Mouse (Mus musculus) heart, embryonic 10.5 days (tissue): ENCODE results near the gene Prss12. TPM values are rescaled to one million over a fixed set of nuclear protein-coding genes. Genes with fewer than 3 reads are reported as not detected.

Experiments
- DNase-seq: peaks from one replicate; pipeline ENCODE4 v3.0.0-alpha.2; 2017; ENCODE audit warnings: low spot score
- H3K27ac ChIP-seq: fragments of 300-500 bp; sonication (generic); 2 replicates; pipeline ENCODE4 v1.5.1; 2016; ENCODE audit warnings: mild to moderate bottlenecking
- H3K27me3 ChIP-seq: fragments of 300-500 bp; sonication (generic); 2 replicates; pipeline ENCODE4 v1.6.1; 2016; ENCODE audit warnings: mild to moderate bottlenecking; ENCODE audit not compliant: poor library complexity, insufficient read depth, severe bottlenecking
- H3K36me3 ChIP-seq: fragments of 300-500 bp; sonication (generic); 2 replicates; pipeline ENCODE4 v1.6.1; 2016; ENCODE audit warnings: mild to moderate bottlenecking, moderate library complexity
- H3K4me1 ChIP-seq: fragments of 300-500 bp; sonication (generic); 2 replicates; pipeline ENCODE4 v1.6.1; 2016; ENCODE audit warnings: mild to moderate bottlenecking
- H3K4me3 ChIP-seq: fragments of 300-500 bp; sonication (generic); 2 replicates; pipeline ENCODE4 v1.5.1; 2016; ENCODE audit warnings: mild to moderate bottlenecking, moderate library complexity
- H3K9me3 ChIP-seq: fragments of 300-500 bp; sonication (generic); 2 replicates; pipeline ENCODE4 v1.6.1; 2016; ENCODE audit warnings: mild to moderate bottlenecking, moderate library complexity
- WGBS: fragments of 180-500 bp; shearing (Covaris S2); methylation state at CpG from one replicate; pipeline ENCODE4 v1.1.7; 2016; 5-methylcytosine and 5-hydroxymethylcytosine counted together
- polyA plus RNA-seq: library from polyadenylated mRNA; unstranded; fragments of >200 nt; fragmentation: Nextera tagmentation; extraction: Ambion mirVana; gene quantifications from 2 replicates; pipeline ENCODE4 v1.2.1, GENCODE M21; 2016

Prss12 gene
- 0.79 and 1.6 TPM in 2 replicates for polyA plus RNA-seq

- under 1% methylated on average over 81 of the region's 84 CpGs for WGBS
Observed at GRCm38 (mm10) chr3:123446708-123447537, at the start of gene Prss12. Prss12 (plus strand) TSS chr3:123446913.

DNA sequence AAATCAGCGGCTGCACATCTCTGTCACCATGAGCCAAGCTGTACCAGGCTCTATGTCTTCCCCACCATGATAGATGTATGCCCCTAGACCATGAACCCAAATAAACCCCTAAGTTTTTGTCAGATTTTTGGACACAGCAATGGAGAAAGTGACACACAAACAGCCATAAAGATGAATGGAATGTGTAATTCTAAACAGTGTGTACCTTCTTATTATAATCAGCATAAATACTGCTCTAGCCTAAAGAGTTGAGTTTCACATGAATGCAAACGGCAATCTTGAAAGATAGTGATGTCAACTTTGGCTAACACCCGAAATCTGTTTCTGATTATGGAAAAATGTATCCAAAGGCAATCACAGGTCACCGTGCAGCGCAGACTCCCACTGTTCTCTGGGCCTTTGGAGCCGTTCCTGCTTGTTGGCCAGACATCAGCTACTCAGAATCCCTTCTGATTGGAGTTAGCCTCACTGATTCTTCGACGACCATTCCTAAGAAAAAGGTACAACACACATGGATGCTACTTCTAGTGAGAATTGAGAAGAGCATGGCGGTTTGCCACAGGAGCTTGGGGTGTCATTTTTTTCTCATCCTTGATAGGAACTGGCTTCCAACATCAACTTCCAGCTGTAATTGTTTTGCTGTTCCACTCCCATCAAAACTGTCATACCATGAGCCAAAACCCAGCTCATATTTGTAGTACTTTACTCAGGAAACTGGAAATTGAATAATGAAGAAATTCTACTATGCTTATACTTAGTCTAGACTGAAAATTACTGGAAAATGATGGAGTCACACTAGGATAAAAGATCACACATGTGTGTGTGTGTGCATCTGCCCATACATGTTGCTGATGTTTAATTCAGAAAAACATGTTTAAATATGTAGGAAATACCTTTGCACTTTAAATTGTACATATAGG lies 48.9 kb upstream of the Prss12 start:
- H3K27me3 ChIP-seq: no peaks in the 10 kb centered on the region
- no peak overlapping the region for H3K4me3 ChIP-seq
- DNase-seq: no peak
- H3K36me3 ChIP-seq: no peaks in the 10 kb centered on the region
- H3K27ac ChIP-seq: no peak overlapping the region
- 72% methylated on average over 9 of the region's 9 CpGs for WGBS
- no peaks in the 10 kb centered on the region for H3K9me3 ChIP-seq
- H3K4me1 ChIP-seq: no peaks in the 10 kb centered on the region

More at GRCm38 (mm10) chr3:123446708-123447537, at the start of gene Prss12:
- Histone ChIP-seq H3K4me1 (peaks cover 17% of the 10 kb centered on the region), H3K27me3 (peaks cover 44% of the 10 kb centered on the region), H3K36me3 (no peaks in the 10 kb centered on the region), H3K9me3 (no peaks in the 10 kb centered on the region), H3K4me3 (peak within 1 kb of the TSS; percentile 86), H3K27ac (peak within 1 kb of the TSS; percentile 81)
- no peak for DNase-seq

DNA sequence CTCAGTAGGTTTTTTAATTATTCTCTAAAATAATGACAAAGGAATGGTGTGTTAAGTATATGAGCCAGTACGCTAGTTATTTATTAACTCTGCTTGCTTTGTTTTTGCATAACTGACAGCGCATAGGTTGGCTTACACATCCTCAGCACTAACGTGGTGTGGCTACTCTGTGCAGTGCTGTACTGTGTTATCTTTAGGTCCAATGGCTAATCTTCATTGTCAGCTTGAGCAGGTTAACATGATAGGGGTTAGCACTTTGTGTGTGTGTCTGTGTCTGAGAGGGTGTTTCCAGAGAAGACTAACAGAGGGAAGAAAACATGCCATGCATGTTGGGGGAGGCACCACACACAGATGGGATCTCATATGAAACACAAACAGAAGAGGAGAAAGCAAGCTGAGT lies 41.8 kb upstream of the Prss12 start:
- Histone ChIP-seq H3K27me3 (no peaks in the 10 kb centered on the region), H3K9me3 (no peaks in the 10 kb centered on the region), H3K4me3 (no peak overlapping the region), H3K4me1 (no peaks in the 10 kb centered on the region), H3K36me3 (no peaks in the 10 kb centered on the region), H3K27ac (no peak overlapping the region)
- WGBS: 71% methylated on average over 3 of the region's 3 CpGs
- DNase-seq: no peak

GRCm38 (mm10) chr3:123411821-123412578 lies 34.7 kb upstream of the Prss12 start:
- Histone ChIP-seq H3K27me3 (no peaks in the 10 kb centered on the region), H3K4me3 (no peak overlapping the region), H3K36me3 (no peaks in the 10 kb centered on the region), H3K4me1 (no peaks in the 10 kb centered on the region), H3K9me3 (no peaks in the 10 kb centered on the region), H3K27ac (no peak overlapping the region)
- no peak for DNase-seq
- 69% methylated on average over 6 of the region's 6 CpGs for WGBS

- no peaks in the 10 kb centered on the region for H3K27me3 ChIP-seq
- DNase-seq: no peak
- H3K4me3 ChIP-seq: no peak overlapping the region
- H3K4me1 ChIP-seq: no peaks in the 10 kb centered on the region
- H3K27ac ChIP-seq: no peak overlapping the region
- H3K9me3 ChIP-seq: no peaks in the 10 kb centered on the region
- no peaks in the 10 kb centered on the region for H3K36me3 ChIP-seq
- 73% methylated on average over 5 of the region's 5 CpGs for WGBS
Observed at GRCm38 (mm10) chr3:123413173-123413572, 33.5 kb upstream of the Prss12 start.

GRCm38 (mm10) chr3:123425647-123426046 lies 21.1 kb upstream of the Prss12 start:
- Histone ChIP-seq H3K27ac (no peak overlapping the region), H3K9me3 (no peaks in the 10 kb centered on the region; the same call in 1 of the 2 replicates), H3K27me3 (no peaks in the 10 kb centered on the region), H3K4me3 (no peak overlapping the region), H3K36me3 (no peaks in the 10 kb centered on the region), H3K4me1 (no peaks in the 10 kb centered on the region)
- no peak for DNase-seq
- 77% methylated on average over 2 of the region's 2 CpGs for WGBS

- Histone ChIP-seq H3K27me3 (no peaks in the 10 kb centered on the region), H3K27ac (no peak overlapping the region), H3K4me3 (no peak overlapping the region), H3K4me1 (no peaks in the 10 kb centered on the region), H3K9me3 (no peaks in the 10 kb centered on the region; the same call in 1 of the 2 replicates), H3K36me3 (no peaks in the 10 kb centered on the region)
- WGBS: 75% methylated on average over 4 of the region's 4 CpGs
- DNase-seq: no peak
Observed at GRCm38 (mm10) chr3:123428005-123428404, 18.7 kb upstream of the Prss12 start.

- no peak for DNase-seq
- H3K4me3 ChIP-seq: no peak overlapping the region
- no peaks in the 10 kb centered on the region for H3K9me3 ChIP-seq
- 77% methylated on average over 22 of the region's 22 CpGs for WGBS
- no peak overlapping the region for H3K27ac ChIP-seq
- H3K27me3 ChIP-seq: no peaks in the 10 kb centered on the region
- H3K4me1 ChIP-seq: no peaks in the 10 kb centered on the region
- no peaks in the 10 kb centered on the region for H3K36me3 ChIP-seq
Observed at GRCm38 (mm10) chr3:123429597-123430458, 16.9 kb upstream of the Prss12 start.

DNA sequence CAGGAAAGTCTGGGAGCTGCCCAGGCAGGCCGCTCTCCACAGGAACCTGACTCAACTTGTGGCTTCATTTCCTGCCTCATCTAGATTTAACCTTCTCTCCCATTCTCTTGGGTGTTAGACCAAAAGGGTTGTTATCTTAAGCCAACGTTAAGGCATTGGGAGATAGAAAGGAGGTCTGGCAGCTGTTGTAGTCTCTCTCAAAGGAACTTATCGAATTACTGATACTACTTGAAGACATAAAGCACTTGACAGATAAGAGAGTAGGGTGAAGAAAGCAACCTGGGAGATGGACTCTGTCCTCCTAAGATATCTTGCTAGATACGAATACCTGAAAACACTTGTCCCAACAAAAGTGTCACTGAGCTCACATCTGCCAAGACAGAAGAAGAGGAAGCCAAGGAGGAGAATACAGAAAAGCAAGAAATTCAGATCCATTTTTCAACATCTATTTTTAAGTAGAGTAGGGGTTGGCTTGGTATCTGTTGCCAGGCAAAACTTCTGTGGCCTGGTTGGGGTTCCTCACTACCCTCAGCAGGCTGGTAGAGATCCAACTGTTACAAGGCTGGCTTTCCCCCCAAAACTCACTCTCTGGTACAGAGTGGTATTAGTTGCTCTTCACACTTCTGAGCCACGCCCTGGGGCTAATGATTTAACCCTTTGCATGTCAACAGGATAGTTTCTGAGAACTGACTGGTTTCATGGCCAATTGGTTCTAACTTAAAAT lies 14.6 kb upstream of the Prss12 start:
- Histone ChIP-seq H3K4me3 (no peak overlapping the region), H3K27ac (no peak overlapping the region), H3K4me1 (no peaks in the 10 kb centered on the region), H3K36me3 (no peaks in the 10 kb centered on the region), H3K27me3 (no peaks in the 10 kb centered on the region), H3K9me3 (no peaks in the 10 kb centered on the region)
- DNase-seq: no peak
- 20% methylated on average over 5 of the region's 5 CpGs for WGBS

DNA sequence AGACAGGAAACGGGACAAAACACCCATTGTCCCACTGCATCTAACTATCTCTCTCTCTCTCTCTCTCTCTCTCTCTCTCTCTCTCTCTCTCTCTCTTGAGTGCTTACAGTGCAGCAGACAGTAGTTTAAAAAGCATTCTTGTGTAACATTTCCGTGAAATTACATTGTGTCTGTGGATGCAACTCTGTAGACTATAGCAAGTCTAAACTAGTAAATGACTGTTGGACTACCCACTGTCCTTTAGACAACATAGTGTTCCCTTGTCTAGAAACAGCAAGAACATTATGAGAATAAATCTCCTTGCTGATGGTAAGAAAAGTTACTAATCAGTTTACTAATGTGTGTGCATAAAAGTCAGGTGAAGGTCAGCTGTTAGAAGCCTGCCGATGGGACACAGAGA lies 13.4 kb upstream of the Prss12 start:
- no peak overlapping the region for H3K27ac ChIP-seq
- WGBS: 73% methylated on average over 3 of the region's 3 CpGs
- H3K4me1 ChIP-seq: no peaks in the 10 kb centered on the region
- H3K36me3 ChIP-seq: no peaks in the 10 kb centered on the region
- no peaks in the 10 kb centered on the region for H3K9me3 ChIP-seq
- H3K27me3 ChIP-seq: no peaks in the 10 kb centered on the region
- H3K4me3 ChIP-seq: no peak overlapping the region
- no peak for DNase-seq

DNA sequence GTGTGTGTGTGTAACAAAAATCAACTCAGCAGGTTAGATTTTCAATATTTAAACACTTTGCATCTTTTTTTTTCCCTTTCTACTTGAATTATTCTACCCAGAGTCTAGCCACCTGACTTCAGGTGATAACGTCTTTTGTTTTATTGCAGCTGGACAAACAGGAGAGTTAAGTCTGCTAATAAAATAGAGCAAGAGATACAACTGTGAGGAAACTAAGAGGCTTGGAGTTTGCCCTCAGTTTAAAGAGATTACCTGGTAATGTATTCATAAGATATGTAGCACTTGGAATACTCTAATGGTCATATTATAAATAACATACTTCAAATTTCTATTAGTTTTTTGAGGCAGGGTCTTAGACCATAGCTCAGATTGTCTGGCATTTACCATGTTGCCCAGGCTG lies 9.1 kb upstream of the Prss12 start:
- H3K27me3 ChIP-seq: no peaks in the 10 kb centered on the region

More for the DNA sequence above, 9.1 kb upstream of the Prss12 start:
- Histone ChIP-seq H3K36me3 (no peaks in the 10 kb centered on the region), H3K4me3 (no peak overlapping the region), H3K4me1 (no peaks in the 10 kb centered on the region), H3K27ac (no peak overlapping the region), H3K9me3 (no peaks in the 10 kb centered on the region)
- WGBS: 88% methylated on average over 1 of the region's 1 CpGs
- no peak for DNase-seq
